8 mouse cellular contexts compared by ENCODE assay signal in genomic region chr1:155099280-155099848, GRCm38 (mm10). TPM values are rescaled to one million over a fixed set of nuclear protein-coding genes. Genes with fewer than 3 reads are reported as not detected.
DNase-seq lines count a peak whose midpoint lies in the region; ATAC-seq and TF ChIP-seq lines count a peak whose summit lies in the region.

Ier5 (minus strand) TSS chr1:155099636.

- ATAC-seq in G1E (ENCODE audit: extremely low read depth, insufficient number of reproducible peaks, low FRiP score, poor library complexity, severe bottlenecking), result peak; percentile 81
- ATAC-seq in forebrain, postnatal 0 days, result peak; percentile 98
- ATAC-seq in hematopoietic stem cell, adult 5-6 weeks (replicated peaks in 1 of 2; ENCODE audit: insufficient read depth in 1 of 2, low FRiP score in 2 of 2, low TSS enrichment in 1 of 2, low read depth in 1 of 2, poor library complexity in 2 of 2, severe bottlenecking in 2 of 2), result peak; percentile 89 to 93
- peak; percentile 99 for ATAC-seq in lung, embryonic 16.5 days (ENCODE audit: low read depth)

- H3K4me1 ChIP-seq in G1E (ENCODE audit: insufficient read depth, low read depth, low read length), result peaks cover 29% of the 10 kb centered on the region
- H3K4me1 ChIP-seq in forebrain, postnatal 0 days (ENCODE audit: insufficient read depth), result no peaks in the 10 kb centered on the region; the same call in 1 of the 2 replicates
- peaks cover 26% of the 10 kb centered on the region for H3K4me1 ChIP-seq in lung, embryonic 16.5 days (replicated peaks; ENCODE audit: control insufficient read depth, insufficient read depth, low read length)

- no peaks in the 10 kb centered on the region for H3K36me3 ChIP-seq in G1E (replicated peaks)
- no peaks in the 10 kb centered on the region for H3K36me3 ChIP-seq in forebrain, postnatal 0 days (ENCODE audit: insufficient read depth)
- H3K36me3 ChIP-seq in lung, embryonic 16.5 days (ENCODE audit: control insufficient read depth, insufficient read depth, low read length), result no peaks in the 10 kb centered on the region

- peaks cover 17% of the 10 kb centered on the region for H3K27me3 ChIP-seq in G1E (ENCODE audit: insufficient read depth, low read length)
- H3K27me3 ChIP-seq in forebrain, postnatal 0 days (ENCODE audit: insufficient read depth, low read length), result no peaks in the 10 kb centered on the region
- H3K27me3 ChIP-seq in lung, embryonic 16.5 days (ENCODE audit: control insufficient read depth, insufficient read depth, low read depth, low read length), result no peaks in the 10 kb centered on the region

- no peak for TF ChIP-seq CTCF in G1E (IDR thresholded peaks at IDR 0.05; ENCODE audit: low read depth, low read length)
- TF ChIP-seq CTCF in forebrain, postnatal 0 days (IDR thresholded peaks at IDR 0.05; ENCODE audit: low read depth), result 0 out of 2 replicates have a peak, but pooled peaks have one; percentile 9

- no peaks in the 10 kb centered on the region for H3K9me3 ChIP-seq in G1E (replicated peaks)
- no peaks in the 10 kb centered on the region for H3K9me3 ChIP-seq in forebrain, postnatal 0 days (ENCODE audit: low read length)
- H3K9me3 ChIP-seq in lung, embryonic 16.5 days (ENCODE audit: control insufficient read depth, low read length), result no peaks in the 10 kb centered on the region

- under 1% methylated on average over 40 of the region's 40 CpGs for WGBS in forebrain, postnatal 0 days
- WGBS in lung, embryonic 16.5 days, result under 1% methylated on average over 40 of the region's 40 CpGs

- H3K4me2 ChIP-seq in forebrain, postnatal 0 days (ENCODE audit: low read depth), result peak within 1 kb of the TSS; percentile 60
- H3K4me2 ChIP-seq in lung, embryonic 16.5 days (ENCODE audit: low read depth, low read length), result peak within 1 kb of the TSS; percentile 60

- H3K4me3 ChIP-seq in G1E (ENCODE audit: low read depth, low read length), result peak within 1 kb of the TSS; percentile 94
- peak within 1 kb of the TSS; percentile 64 for H3K4me3 ChIP-seq in forebrain, postnatal 0 days (ENCODE audit: low read depth, low read length)
- H3K4me3 ChIP-seq in lung, embryonic 16.5 days (ENCODE audit: low read length), result peak within 1 kb of the TSS; percentile 99

- H3K27ac ChIP-seq in forebrain, postnatal 0 days (ENCODE audit: low read depth, low read length), result peak within 1 kb of the TSS; percentile 89
- H3K27ac ChIP-seq in lung, embryonic 16.5 days (ENCODE audit: low read length), result peak within 1 kb of the TSS; percentile 89

- peak within 1 kb of the TSS; percentile 79 for H3K9ac ChIP-seq in forebrain, postnatal 0 days
- H3K9ac ChIP-seq in lung, embryonic 16.5 days (ENCODE audit: low read length), result peak within 1 kb of the TSS; percentile 99

- peak; percentile 87 for DNase-seq in G1E (ENCODE audit: low spot score)
- peak; percentile 95 to 97 for DNase-seq in cerebellum, adult 18-20 months
- peak; percentile 99 for DNase-seq in forebrain, postnatal 0 days
- DNase-seq in layer of hippocampus, adult 9-10 months (ENCODE audit: low spot score), result peak; percentile 93
- DNase-seq in ovary, postnatal 10 days (ENCODE audit: low spot score), result peak; percentile 95
- peak; percentile 96 to 97 for DNase-seq in thymus, postnatal 10 days (ENCODE audit: low spot score in 2 of 2)

RNA-seq across cellular contexts. Expression of gene Ier5, which starts in this region (rescaled TPM):
- total RNA-seq in G1E (2014; fragmentation: Nextera tagmentation), result 6.8 and 8.0 TPM in 2 replicates
- total RNA-seq in G1E (2017), result 12.6 and 16.6 TPM in 2 replicates
- polyA plus RNA-seq in G1E (2012), result 7.8 and 10.7 TPM in 2 replicates
- 46.0 and 47.6 TPM in 2 replicates for total RNA-seq in forebrain, postnatal 0 days (2014; rRNA removed)
- polyA plus RNA-seq in forebrain, postnatal 0 days (2015; fragmentation: Nextera tagmentation; extraction: Ambion mirVana), result 9.4 and 11.6 TPM in 2 replicates
- 26.1 and 30.0 TPM in 2 replicates for total RNA-seq in hematopoietic stem cell, adult 5-6 weeks (2017)
- 4.3 and 4.5 TPM in 2 replicates for polyA plus RNA-seq in lung, embryonic 16.5 days (2015; fragmentation: Nextera tagmentation; extraction: Ambion mirVana)

Comparison
In these comparisons a context has a peak if more than half of its experiments do, and no peak if none do; other contexts are left out.
1. Peak in every context shown above with its lines: DNase-seq, ATAC-seq, H3K4me3 ChIP-seq and H3K27ac ChIP-seq.